Mouse (Mus musculus) adrenal gland, adult (tissue): ENCODE data around the gene Scin.
A peak's percentile ranks its signal among the peaks of the same experiment; 100 is the strongest.
"Not testable (repeated sequence)": the region's sequence is repeated elsewhere in the genome, so short reads cannot be mapped to it uniquely, and the experiment has no call there.

ENCODE experiments used
- DNase-seq, 2 experiments: peaks; one replicate each; pipeline ENCODE4 v3.0.0; 2022 to 2023; ENCODE audit warnings: low spot score in 1 of 2; ENCODE audit not compliant: inconsistent age in 2 of 2

The Scin gene

DNA sequence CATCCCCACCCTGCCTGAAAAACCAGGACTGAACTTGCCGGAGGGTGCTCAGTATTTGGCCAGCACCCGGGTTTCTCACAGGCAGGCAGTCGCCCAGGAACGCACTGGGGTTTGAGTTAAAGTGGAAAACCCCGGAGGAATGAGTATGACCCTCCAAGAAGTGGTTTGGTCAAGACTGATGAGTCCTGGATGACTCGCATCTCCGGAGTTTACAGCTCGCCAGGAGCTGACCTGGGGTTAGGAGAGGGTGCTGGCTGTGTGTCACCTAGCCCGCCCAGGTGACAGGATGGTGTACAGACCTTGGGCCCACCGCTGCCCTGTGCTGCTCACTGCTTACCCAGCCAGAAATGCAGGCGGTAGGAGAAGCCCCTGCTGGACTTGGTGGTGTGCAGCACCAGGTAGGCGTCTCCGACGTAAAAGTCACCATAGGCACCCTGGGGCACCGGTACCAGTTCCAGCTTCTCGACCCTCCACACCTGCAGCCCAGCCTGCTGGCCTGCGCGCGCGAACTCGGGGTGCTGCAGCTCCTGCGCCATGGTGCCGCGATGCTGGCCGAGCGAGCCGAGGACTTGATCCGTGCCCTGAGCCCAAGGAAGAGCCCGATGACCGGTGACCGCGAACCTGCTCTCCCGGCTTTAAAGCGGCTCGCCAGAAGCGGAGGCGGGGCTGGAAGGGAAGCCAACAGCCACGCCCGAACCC is at the start of gene Scin:
Gene Scin (minus strand): TSS at position 656 of the 699 bp plus-strand sequence.
- peak; percentile 9 to 51 for DNase-seq

DNA sequence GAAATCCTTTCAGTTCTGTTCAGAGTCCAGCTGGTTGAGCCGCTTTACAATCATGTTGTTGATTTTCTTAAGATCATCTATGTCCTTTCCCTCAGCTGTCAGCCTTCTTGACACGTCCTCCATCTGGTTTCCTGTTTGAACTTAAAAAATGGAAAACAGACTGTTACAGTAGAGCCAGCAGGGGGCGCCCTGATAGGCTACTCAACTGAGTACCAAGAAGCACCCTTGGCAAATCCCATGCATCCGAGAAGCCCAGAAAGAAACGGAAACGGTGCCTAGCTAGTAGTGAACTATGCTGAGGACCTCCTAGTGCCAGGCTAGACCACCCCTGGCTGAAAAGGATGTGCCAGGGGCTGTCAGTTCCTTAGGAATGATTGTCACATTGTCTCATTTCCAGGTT is 43.1 kb upstream of the Scin start:
- DNase-seq, result peak; percentile 22 to 72

DNA sequence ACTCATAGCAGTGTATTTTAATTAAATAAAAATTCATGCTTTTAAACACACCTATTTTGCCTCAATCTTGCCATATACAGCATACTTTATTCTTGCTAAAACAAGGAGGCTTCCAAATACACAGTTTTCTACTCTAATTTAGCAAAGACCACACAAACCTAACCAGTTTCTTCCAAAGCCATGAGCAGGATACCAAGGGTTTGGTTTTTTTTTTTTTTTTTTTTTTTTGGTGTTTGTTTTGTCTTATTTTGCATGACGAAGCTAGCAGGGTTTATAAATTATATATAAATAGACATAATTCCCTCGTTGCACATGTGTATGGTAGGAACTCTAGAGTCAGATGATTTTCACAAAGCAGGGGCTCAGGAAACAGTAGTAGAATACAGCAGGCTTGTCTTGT is 42.1 kb upstream of the Scin start:
- DNase-seq, result no peak

DNA sequence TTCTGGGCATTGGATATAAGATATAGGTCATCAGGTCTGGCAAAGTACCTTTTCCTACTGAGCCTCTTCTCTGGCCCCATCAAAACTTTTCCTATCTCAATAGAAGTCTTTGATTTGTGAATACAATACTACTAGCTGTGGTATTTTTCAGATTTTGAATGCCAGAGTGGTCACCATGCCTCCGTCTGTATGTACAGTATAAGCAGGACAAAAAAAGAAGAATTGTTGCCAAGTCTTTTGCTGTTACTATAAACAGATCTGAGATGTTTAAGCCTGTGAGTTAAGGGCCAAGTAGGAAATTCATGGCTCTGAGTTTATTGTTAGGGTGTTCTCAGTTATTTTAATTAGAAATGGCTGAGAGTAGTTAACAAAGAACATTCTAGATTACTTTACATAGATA is 41.1 kb upstream of the Scin start:
- not testable (repeated sequence) for DNase-seq

DNA sequence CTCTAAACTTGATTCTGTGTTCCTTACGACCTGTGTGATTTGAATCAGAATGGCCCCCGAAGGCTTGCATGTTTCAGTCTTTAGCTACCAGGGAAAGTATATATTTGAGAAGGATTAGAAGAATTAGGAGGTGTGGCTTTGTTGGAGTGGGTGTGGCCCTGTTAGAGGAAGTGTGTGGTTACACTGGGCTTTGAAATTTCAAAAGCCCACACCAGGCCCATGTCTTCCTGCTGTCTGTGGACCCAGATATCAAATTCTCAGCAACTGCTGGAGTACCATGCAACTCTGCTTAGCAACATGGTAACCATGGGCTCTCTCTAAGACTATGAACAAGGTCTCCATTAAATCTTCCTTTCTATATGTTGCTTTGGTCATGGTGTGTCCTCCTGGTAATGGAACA is 37.6 kb upstream of the Scin start:
- DNase-seq, result no peak

DNA sequence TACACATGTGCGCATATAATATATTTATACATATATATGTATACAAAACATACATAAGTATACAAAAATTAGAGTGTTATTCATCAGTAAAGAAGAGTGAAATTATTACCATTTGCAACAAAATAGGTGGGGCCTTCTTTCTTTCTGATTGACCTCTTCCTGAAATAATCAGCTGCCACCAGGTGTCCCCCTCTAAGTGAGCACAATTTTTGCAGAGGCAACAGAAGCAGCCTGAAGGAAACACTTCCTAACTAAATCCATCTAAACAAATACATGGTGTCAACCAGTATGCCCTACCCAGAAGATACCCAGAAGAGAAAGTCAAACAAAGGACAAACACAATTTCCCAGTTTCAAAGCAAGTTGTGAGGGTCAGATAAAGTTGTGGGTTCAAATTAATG is 35.6 kb upstream of the Scin start:
- no peak for DNase-seq

DNA sequence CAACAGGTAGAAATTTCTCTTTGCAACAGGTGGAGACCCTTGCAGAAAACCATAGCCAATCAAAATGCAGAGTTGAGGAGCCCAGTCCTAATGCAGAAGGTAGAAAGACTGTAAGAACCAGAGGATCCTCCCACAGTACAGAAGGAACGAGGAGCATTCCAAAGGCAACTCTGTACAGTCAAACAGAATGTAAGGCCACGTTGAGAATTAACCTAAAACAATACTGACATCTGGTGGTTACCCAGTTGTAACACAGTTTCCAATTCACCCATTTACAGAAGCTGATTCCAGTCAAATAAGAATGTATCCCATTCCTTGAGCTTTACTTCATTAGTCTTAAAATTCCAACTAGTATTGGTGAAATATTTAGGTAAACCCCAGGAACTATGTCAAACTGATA is 30.6 kb upstream of the Scin start:
- peak in 1 of 2 experiments; percentile 67 for DNase-seq

DNA sequence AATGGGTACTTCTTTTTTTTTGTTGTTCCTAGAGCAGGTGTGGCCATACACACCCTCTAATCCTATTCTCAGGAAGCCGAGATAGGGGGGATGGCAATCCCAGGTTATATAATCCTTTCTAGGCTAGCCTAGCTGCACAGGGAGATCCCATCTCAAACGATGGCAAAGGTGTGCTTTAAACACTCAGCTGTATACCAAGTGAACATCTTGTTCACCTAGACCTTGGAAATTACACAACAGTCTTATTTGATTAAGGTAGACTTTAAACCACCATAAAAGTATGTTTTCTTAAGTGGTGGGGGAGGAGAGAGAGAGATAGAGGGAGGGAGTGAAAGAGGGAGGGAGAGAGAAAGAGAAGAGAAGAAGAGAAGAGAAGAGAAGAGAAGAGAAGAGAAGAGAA is 26.7 kb upstream of the Scin start:
- no peak for DNase-seq

DNA sequence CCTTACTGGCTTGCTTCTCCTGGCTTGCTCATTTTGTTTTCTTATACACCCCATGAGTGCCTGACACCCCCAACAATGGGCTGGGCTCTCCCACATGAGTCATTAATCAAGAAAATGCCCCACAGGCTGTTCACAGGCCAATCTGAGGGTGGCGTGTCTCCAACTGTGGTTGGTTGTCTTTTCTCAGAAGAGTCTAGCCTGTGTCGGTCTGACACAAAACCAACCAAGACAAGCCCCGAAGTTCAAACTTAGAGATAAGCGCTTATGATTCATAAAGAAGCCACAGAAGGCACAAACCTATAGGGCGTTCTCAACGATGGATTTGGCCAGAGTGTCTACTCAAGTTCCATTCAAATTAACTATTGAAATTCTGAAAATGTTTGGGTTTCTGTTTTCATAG is 20.2 kb upstream of the Scin start:
- DNase-seq, result no peak

DNA sequence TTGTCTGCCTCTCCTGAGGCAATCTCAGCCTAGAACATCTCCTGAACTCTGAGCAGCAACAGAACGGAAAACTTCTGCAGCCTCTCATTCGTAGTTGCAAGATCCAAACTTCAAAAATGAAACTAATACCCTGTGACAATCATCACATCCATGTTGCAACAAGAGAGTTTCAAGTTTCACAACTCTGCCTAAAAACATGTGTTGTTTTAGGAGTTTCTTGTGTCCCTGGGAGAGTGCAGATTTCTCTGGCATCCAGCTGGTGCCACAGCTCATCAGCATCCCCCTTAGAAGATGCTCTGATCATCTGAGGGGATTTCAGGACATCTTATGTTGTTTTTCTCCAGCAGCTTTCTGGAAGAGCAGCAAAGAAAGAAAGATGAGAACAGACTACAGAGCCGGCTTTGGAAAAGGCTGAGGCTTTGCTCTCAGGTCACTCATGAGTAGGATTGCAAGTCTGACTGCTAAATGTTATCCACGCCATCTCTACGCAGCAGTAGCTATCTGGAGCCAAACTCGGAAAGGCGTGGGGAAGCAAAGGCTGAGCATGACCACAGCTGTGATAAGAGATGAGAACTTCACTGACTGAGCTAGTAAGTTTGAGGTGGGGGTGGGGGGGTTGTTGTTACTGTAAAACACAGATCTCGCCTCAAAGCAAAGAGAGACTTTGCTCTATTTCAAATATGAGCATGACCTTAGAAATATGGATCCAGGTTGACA is 18.5 kb upstream of the Scin start:
- DNase-seq, result no peak

DNA sequence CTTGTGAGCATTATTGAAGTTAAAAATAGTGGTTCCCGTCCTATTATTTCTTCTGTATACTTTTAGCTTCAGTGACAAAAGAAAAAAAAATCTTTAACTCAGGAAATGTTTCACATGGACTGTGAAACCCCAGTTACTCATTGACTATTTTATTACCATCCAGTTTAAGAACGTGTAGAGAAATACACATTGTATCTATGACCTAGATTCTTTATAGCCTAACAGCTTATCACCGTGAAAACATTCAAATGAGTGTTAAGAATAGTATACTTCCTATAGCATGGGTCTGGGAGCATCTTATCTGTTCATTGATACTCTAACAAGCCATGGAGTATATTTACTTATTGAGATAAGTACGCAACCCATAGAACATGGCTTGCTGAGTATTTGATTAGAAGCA is 13.3 kb upstream of the Scin start:
- DNase-seq, result no peak

DNA sequence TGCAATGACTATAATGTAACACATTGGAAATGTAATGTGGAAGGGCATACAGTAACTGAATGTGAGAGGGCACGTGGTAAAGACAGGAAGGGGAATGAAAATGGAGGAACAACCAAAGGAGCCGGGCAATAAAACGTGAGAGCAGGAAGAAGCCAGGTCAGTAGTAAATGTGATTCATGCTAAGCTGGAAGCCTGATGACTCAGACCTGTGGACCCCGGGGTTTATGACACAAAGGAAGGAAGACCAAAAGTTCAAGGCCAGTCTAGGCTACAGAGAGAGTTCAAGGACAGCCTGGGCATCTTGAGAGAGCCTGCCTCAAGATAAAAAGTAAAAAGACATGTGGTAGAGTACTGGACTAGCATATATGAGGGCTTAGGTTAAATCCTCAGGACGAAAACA is 12.5 kb upstream of the Scin start:
- peak; percentile 6 to 44 for DNase-seq

DNA sequence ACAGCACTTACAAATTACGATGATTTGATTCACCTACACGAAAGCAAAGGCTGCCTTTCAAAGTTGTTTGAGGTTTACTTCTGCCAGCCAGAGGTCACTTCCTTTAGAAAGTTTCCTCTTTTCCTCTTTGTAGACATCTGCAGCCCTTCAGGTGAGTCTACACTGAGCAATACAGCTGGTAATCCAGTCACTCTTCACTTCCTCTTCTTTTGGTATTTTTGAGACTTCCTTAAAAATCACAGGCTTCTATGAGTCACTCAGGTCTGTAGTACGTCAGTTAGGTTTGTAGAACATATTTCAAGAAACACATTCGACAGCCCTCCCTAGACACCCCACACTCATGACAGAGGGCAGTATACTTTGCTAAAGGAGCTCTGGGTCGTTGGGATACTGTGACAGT is 6.7 kb upstream of the Scin start:
- DNase-seq, result no peak

DNA sequence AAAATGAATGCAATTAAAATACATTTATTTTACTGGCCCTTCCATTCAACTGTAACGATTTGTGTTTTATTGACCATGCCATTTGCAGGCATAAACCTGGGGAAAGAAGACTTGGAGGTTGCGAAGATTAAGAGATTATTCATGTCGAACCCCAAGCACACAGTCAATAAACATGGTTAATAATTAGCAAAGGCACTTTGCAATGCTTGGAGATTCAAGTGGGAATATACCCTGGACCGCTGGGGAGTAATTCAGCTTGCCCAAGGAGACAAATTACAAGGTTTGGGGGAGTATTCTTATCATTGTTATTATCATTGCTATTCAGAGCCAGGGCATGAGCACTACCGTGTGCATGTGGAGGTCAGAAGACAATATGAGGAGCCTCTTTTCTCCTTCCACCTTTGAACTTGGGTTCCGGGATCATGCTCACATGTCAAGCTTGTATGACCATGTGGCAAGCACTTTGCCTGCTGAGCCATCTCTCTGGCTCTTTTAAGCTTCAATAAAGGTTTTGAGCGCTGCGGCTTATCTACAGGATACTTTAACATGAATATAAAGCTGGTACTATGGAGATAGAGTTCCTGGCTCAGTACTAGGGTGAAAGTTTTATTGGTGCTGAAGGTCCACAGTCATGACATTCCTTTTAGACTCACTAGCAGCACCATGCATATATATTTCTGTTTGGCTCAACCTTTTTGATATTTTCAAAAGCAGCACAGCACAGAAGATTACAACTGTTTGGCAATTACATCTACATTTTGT is 5.6 kb upstream of the Scin start:
- DNase-seq, result no peak

DNA sequence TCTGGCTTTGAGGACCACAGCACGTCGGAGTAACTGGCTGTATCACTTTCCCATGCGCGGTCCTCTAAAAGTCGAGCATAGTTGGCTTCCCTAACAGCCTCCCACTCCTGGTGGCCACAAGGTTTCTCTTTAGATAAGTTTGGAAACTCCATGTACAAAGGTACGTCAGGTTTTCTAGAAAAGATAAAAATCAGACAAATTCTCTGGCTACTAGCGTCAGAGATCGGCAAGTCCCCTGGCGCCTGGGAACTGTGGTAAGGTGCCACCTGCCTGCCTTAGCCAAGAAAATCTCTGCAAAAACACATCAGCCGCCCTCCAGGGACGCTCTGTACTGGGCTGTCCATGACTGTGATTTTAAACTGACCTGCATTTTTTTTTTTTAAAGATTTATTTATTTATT is 501 bp upstream of the Scin start:
- no peak for DNase-seq

DNA sequence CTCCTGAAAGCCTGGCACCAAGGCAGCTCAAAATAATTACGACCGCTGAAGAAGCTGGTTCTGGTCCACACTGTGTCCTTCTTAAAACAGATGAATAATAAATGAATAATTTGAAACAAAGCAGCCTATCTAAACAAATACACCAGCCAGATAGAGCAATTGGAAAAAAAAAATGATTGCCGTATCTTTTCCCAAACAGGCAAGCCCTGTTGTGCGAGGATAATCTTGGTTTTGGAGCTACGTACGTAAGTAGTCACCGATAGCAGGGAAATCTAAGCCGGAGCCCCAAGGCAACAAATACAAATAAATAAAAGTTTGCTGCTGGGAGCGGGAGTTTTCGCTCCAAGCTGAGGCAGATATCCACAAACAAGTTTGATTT is 845 bp downstream of the Scin start:
- DNase-seq, result no peak

DNA sequence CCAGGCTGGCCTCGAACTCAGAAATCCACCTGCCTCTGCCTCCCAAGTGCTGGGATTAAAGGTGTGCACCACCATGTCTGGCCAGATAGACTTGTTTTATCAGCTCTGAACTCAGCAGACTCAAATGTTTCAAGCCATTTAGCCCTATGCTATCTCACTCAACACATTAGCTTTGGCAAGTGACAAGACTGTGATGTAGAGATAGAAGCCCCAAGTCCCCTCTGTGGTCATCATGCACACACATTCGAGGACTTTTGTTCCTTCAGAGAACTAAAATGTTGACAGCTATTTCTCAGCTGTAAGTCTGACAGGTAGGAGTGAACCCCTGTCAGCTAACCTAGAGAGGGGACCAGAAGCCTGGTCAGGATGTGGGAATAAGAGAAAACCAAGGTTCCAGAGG is 15.2 kb downstream of the Scin start:
- DNase-seq, result no peak

DNA sequence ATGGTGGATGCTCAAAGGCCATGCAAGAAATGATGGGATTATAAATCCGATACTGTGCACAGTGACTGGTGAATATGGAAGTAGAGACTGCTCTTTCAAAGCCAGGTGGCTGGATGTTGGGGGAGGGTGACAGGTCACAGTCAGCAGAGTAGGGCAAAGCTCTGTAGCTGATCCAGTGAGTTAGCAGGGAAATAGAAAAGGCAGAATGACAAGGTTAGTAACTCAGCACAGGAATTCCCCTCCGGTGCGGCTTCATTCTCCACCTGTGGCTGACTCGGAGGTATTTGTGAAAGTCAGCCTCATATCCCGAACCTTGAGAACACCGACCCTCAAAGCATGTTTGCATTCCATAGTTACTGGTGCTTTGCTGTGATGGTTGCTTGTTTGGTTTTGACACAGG is 17.0 kb downstream of the Scin start:
- no peak for DNase-seq

DNA sequence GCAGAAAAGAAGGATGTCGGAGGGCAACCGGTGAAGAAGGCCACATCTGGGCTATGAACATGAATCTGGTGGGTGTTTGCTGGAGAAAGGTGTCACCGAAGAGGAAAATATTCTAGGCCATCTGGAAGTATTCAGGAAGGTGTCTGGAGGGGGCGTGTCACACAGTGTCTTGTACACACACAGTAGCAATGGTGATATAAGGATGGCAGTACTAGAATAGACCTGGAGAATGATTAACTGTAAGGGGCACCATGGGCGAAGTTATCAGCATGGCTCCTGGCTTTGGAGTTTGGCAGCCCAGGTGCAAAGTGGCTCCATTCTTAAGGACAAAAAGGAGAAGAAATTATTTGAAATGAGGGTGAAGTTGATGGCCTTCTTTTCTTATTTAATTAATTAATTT is 17.8 kb downstream of the Scin start:
- DNase-seq, result no peak

DNA sequence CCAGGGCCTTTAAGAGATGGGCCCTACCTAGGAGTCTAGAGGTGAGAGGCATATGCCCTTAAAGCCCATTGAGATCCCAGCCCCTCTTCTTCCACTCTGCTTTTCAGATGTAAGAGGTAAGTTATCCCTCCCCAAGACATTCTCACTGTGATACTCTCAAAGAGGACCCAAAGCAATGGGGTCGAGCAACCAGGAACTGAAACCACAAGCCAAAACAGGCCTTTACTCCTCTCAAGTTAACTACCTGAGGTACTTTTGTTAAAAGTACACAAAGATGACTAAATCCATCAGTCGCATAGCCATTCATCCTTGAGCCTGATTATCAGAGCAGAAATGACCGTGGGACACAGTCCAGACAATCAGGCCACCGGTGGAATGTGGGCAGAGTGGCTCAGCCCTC is 19.1 kb downstream of the Scin start:
- no peak for DNase-seq

DNA sequence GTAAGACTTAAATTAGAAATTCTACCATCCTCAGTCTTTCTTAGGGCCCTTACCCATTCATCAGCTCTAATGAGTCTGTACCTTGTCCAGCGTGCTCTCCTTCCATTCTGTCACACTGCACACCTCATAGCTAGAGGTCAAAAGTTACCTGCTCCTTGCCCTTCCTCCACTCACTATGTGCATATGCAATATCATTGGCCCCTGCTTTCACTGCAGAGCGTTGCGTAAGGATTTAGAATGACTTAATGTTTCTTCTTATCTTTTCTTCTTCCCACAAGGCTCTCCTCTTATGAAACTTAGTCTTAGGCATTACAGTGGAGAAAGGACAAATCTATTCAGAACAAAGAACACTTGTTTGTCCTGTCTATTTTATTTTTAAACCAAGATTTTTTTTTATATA is 20.0 kb downstream of the Scin start:
- no peak for DNase-seq

DNA sequence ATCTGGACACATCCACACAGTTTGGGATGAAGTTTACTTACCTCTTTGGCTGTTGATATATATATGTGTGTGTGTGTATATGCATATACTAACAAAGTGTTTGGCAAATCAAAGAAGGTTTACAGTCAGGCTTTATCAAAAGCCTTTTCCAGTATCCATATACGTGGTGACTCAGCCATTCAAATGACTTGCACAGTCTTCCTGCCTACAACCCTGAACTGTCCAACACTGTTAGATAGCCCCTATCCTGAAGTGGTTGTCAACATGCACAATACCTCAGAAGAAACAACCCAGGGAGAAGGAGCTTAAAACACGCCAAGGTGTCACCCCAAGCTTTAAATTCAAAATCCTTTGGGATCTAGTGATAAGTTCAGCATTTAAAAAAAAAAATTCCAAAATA is 20.4 kb downstream of the Scin start:
- no peak for DNase-seq
